Mouse (Mus musculus): ENCODE measurements around the gene Calml4. TPM values are rescaled to one million over a fixed set of nuclear protein-coding genes. Genes with fewer than 3 reads are reported as not detected.
"Not testable (repeated sequence)": the region's sequence is repeated elsewhere in the genome, so short reads cannot be mapped to it uniquely, and the experiment has no call there.

The Calml4 gene
- polyA plus RNA-seq, 1 experiment from 2014 or later, result 58.4 TPM

- Histone ChIP-seq H3K9ac (no peak overlapping the region), H3K4me1 (peaks cover 24% of the 10 kb centered on the region)
- WGBS, result 73% methylated on average over 4 of the region's 4 CpGs
These were observed 3.0 kb downstream of the Calml4 start for GRCm38 (mm10) chr9:62860866-62861265.

GRCm38 (mm10) chr9:62869236-62869635, 11.4 kb downstream of the Calml4 start:
- not testable (repeated sequence) for H3K4me2 ChIP-seq; H3K4me3 ChIP-seq (replicated peaks); H3K27ac ChIP-seq; H3K9ac ChIP-seq; H3K27me3 ChIP-seq (replicated peaks); H3K4me1 ChIP-seq; H3K9me3 ChIP-seq; ATAC-seq (ENCODE audit: insufficient read depth, low FRiP score, low read depth); H3K36me3 ChIP-seq
- 90% methylated on average over 4 of the region's 4 CpGs for WGBS

More at GRCm38 (mm10) chr9:62860866-62861265, 3.0 kb downstream of the Calml4 start:
- no peak overlapping the region for H3K27ac ChIP-seq
- H3K36me3 ChIP-seq, result no peaks in the 10 kb centered on the region
- no peaks in the 10 kb centered on the region for H3K9me3 ChIP-seq
- no peak overlapping the region for H3K4me2 ChIP-seq
- no peaks in the 10 kb centered on the region for H3K27me3 ChIP-seq (replicated peaks)
- no peak overlapping the region for H3K4me3 ChIP-seq (replicated peaks)
- no peak for ATAC-seq (ENCODE audit: insufficient read depth, low FRiP score, low read depth)

DNA sequence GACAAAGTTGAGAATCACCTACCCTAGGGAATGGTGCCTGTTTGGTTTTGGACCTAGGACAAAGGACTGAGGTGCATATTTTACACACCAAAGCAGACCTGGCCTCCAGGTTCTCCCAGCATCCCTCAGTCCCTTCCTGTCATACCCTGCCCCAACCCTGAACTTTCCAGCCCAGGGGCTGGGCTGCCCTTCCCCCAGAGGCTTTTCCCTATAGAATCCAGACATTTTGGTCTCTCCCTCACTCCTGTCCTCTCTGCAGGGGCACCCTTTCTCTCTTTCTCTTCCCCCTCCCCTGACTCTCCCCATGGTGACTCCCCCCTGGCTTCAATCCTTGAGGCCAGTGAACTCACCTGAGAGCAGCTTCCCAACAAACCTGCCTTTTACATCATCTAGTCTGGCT, 12.8 kb downstream of the Calml4 start:
- no peak for ATAC-seq (ENCODE audit: insufficient read depth, low FRiP score, low read depth)
- Histone ChIP-seq H3K27me3 (replicated peaks) (no peaks in the 10 kb centered on the region), H3K4me1 (no peaks in the 10 kb centered on the region), H3K4me2 (no peak overlapping the region), H3K4me3 (replicated peaks) (no peak overlapping the region), H3K9me3 (no peaks in the 10 kb centered on the region), H3K36me3 (no peaks in the 10 kb centered on the region), H3K27ac (no peak overlapping the region), H3K9ac (no peak overlapping the region)

DNA sequence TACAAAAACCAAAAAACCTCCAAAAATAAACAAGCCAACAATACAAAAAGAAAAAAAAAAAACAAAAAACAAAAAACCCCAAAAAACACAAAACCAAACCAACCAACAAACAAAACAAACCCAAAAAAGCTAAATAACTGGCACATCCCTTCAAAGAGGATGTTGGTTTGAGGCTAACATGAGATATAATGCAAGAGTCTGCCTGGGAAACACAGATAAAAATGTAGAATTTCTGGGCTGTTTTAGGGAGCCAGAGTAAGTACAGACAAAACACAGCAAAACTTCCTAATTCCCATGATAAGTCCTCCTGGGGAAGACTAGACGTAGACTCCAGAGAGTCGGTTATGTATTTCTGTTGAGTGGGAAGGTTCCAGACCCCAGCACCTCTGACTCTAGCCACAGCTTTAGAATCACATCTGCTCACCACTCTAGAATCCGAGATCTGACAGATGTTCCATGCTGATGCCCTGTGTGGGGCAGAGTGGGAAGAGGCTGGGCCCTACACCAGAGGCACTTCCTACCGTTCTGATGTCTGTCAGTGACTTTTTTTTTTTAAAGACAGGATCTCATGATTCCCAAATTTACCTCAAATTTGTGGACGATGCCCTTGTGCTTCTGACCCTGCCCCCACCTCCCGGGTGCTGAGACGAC, 19.2 kb downstream of the Calml4 start:
- Histone ChIP-seq H3K4me1 (no peaks in the 10 kb centered on the region), H3K9me3 (no peaks in the 10 kb centered on the region), H3K27me3 (replicated peaks) (no peaks in the 10 kb centered on the region), H3K4me3 (replicated peaks) (no peak overlapping the region), H3K36me3 (peaks cover 6% of the 10 kb centered on the region), H3K27ac (no peak overlapping the region), H3K4me2 (no peak overlapping the region), H3K9ac (no peak overlapping the region)
- 80% methylated on average over 7 of the region's 7 CpGs for WGBS
- no peak for ATAC-seq (ENCODE audit: insufficient read depth, low FRiP score, low read depth)

- no peak for ATAC-seq (ENCODE audit: insufficient read depth, low FRiP score, low read depth)
- H3K27me3 ChIP-seq (replicated peaks), result no peaks in the 10 kb centered on the region
These were observed 19.9 kb downstream of the Calml4 start for GRCm38 (mm10) chr9:62877825-62878224.

GRCm38 (mm10) chr9:62881871-62882270, 24.0 kb downstream of the Calml4 start:
- no peak for ATAC-seq (ENCODE audit: insufficient read depth, low FRiP score, low read depth)
- no peaks in the 10 kb centered on the region for H3K4me1 ChIP-seq
- no peaks in the 10 kb centered on the region for H3K27me3 ChIP-seq (replicated peaks)
- H3K9ac ChIP-seq, result no peak overlapping the region
- H3K4me3 ChIP-seq (replicated peaks), result no peak overlapping the region
- H3K27ac ChIP-seq, result no peak overlapping the region
- peaks cover 37% of the 10 kb centered on the region for H3K36me3 ChIP-seq
- no peaks in the 10 kb centered on the region for H3K9me3 ChIP-seq
- 66% methylated on average over 12 of the region's 12 CpGs for WGBS
- H3K4me2 ChIP-seq, result no peak overlapping the region

More at GRCm38 (mm10) chr9:62877825-62878224, 19.9 kb downstream of the Calml4 start:
- H3K36me3 ChIP-seq, result peaks cover 10% of the 10 kb centered on the region
- no peaks in the 10 kb centered on the region for H3K9me3 ChIP-seq
- 72% methylated on average over 2 of the region's 2 CpGs for WGBS
- H3K27ac ChIP-seq, result no peak overlapping the region
- H3K4me3 ChIP-seq (replicated peaks), result no peak overlapping the region
- no peak overlapping the region for H3K9ac ChIP-seq
- H3K4me2 ChIP-seq, result no peak overlapping the region
- H3K4me1 ChIP-seq, result no peaks in the 10 kb centered on the region

- no peaks in the 10 kb centered on the region for H3K4me1 ChIP-seq
- H3K4me2 ChIP-seq, result no peak overlapping the region
- ATAC-seq (ENCODE audit: insufficient read depth, low FRiP score, low read depth), result no peak
- no peaks in the 10 kb centered on the region for H3K27me3 ChIP-seq (replicated peaks)
- 75% methylated on average over 1 of the region's 1 CpGs for WGBS
- H3K4me3 ChIP-seq (replicated peaks), result no peak overlapping the region
- H3K9me3 ChIP-seq, result no peaks in the 10 kb centered on the region
- peaks cover 13% of the 10 kb centered on the region for H3K36me3 ChIP-seq
- H3K27ac ChIP-seq, result no peak overlapping the region
- no peak overlapping the region for H3K9ac ChIP-seq
These were observed 36.6 kb downstream of the Calml4 start for GRCm38 (mm10) chr9:62894486-62894885.

DNA sequence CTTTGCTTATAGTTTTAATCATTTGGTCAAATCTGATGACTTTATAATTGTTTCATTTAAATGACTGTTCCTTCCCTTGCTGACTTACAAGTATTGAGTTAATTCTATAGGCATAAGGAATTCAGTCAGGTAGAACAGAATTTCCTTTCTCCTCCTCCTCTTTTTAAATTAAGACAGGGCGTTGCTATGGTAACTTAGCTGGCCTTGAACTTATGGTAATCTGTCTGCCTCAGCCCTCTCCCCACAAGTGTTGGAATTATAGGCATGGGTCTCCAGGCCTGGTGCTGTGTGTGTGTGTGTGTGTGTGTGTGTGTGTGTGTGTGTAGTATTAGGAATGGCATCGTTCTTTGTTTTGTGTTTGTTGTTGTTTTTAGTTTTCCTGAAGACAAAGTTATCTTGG, 43.9 kb downstream of the Calml4 start:
- H3K4me1 ChIP-seq, result no peaks in the 10 kb centered on the region
- H3K36me3 ChIP-seq, result peaks cover 9% of the 10 kb centered on the region; the same call in 1 of the 2 replicates
- H3K9ac ChIP-seq, result no peak overlapping the region
- no peaks in the 10 kb centered on the region for H3K9me3 ChIP-seq
- H3K4me3 ChIP-seq (replicated peaks), result no peak overlapping the region
- H3K27ac ChIP-seq, result no peak overlapping the region
- H3K27me3 ChIP-seq (replicated peaks), result no peaks in the 10 kb centered on the region
- ATAC-seq (ENCODE audit: insufficient read depth, low FRiP score, low read depth), result no peak
- H3K4me2 ChIP-seq, result no peak overlapping the region
- 84% methylated on average over 2 of the region's 2 CpGs for WGBS

DNA sequence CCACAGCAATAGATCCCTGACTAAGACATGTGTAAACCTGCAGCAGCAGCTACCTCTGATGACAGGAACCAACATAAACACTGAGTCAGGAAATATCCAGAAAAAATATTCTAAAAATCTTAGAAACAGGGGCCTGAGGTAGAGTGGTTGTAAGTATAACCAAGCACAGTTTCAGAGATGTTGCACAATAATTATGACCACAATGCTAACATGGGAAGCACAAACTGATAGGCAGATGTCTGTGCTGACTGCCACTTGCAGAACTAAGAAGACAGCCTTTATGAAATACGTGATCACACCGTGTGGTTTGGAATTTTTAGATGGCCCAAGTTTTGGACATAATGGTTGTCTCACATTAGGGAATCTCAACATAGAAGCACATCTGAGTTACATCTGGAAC, 46.0 kb downstream of the Calml4 start:
- 93% methylated on average over 2 of the region's 2 CpGs for WGBS

GRCm38 (mm10) chr9:62905039-62905438, 47.2 kb downstream of the Calml4 start:
- Histone ChIP-seq H3K4me2 (no peak overlapping the region), H3K9me3 (no peaks in the 10 kb centered on the region), H3K27me3 (replicated peaks) (no peaks in the 10 kb centered on the region), H3K36me3 (peaks cover 5% of the 10 kb centered on the region; the same call in 1 of the 2 replicates), H3K9ac (no peak overlapping the region), H3K27ac (no peak overlapping the region), H3K4me3 (replicated peaks) (no peak overlapping the region), H3K4me1 (no peaks in the 10 kb centered on the region)
- ATAC-seq (ENCODE audit: insufficient read depth, low FRiP score, low read depth), result no peak
- WGBS, result 94% methylated on average over 8 of the region's 8 CpGs

More for the DNA sequence above, 46.0 kb downstream of the Calml4 start:
- H3K9ac ChIP-seq, result no peak overlapping the region
- no peak overlapping the region for H3K4me3 ChIP-seq (replicated peaks)
- no peak for ATAC-seq (ENCODE audit: insufficient read depth, low FRiP score, low read depth)
- no peaks in the 10 kb centered on the region for H3K9me3 ChIP-seq
- no peak overlapping the region for H3K27ac ChIP-seq
- H3K4me2 ChIP-seq, result no peak overlapping the region
- no peaks in the 10 kb centered on the region for H3K27me3 ChIP-seq (replicated peaks)
- no peaks in the 10 kb centered on the region for H3K4me1 ChIP-seq
- H3K36me3 ChIP-seq, result peaks cover 6% of the 10 kb centered on the region; the same call in 1 of the 2 replicates

DNA sequence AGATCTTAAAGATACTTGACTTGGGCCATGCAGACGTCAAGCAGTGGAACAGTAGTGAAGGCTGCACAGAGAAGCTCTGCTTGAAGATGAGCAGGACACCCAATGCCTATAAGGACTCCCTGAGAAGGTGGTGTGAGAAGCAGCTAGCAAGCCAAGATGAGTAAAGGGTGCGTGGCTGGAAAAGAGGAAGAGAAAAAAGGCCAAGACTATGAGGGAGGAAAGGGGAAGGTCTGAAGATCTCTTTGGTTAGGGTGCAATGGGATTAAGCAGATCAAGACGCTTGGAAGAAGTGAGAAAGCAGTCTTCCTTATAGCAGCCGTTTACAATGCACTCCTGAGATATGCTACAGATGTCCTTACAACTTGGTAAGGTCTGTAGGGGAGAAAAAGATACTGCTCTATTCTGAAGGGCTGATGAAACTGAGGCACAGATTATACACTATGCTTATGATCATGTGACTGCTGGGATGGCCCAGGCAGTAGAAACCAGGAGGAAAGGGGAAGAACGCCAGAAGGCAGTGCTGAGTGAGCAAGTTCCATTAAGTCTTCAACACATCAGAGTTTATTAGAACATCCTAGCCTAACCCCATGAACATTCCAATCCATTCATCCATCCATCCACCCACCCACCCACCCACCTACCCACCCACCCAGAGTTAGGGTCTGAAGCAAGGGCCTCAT, 55.6 kb downstream of the Calml4 start:
- H3K9ac ChIP-seq, result no peak overlapping the region
- peaks cover 30% of the 10 kb centered on the region for H3K36me3 ChIP-seq
- H3K27me3 ChIP-seq (replicated peaks), result no peaks in the 10 kb centered on the region
- no peak for ATAC-seq (ENCODE audit: insufficient read depth, low FRiP score, low read depth)
- no peak overlapping the region for H3K27ac ChIP-seq
- no peak overlapping the region for H3K4me3 ChIP-seq (replicated peaks)
- H3K9me3 ChIP-seq, result no peaks in the 10 kb centered on the region
- no peaks in the 10 kb centered on the region for H3K4me1 ChIP-seq
- 87% methylated on average over 5 of the region's 5 CpGs for WGBS
- no peak overlapping the region for H3K4me2 ChIP-seq

GRCm38 (mm10) chr9:62917059-62917458, 59.2 kb downstream of the Calml4 start:
- Histone ChIP-seq H3K27ac (no peak overlapping the region), H3K4me3 (replicated peaks) (no peak overlapping the region)
- WGBS, result 96% methylated on average over 1 of the region's 1 CpGs

More at GRCm38 (mm10) chr9:62917059-62917458, 59.2 kb downstream of the Calml4 start:
- Histone ChIP-seq H3K9ac (no peak overlapping the region), H3K4me1 (no peaks in the 10 kb centered on the region), H3K9me3 (no peaks in the 10 kb centered on the region), H3K4me2 (no peak overlapping the region), H3K27me3 (replicated peaks) (no peaks in the 10 kb centered on the region), H3K36me3 (peaks cover 28% of the 10 kb centered on the region; the same call in 1 of the 2 replicates)
- no peak for ATAC-seq (ENCODE audit: insufficient read depth, low FRiP score, low read depth)

Measured in stomach, embryonic 15.5 days (tissue).